ENCODE assay signal across 16 mouse cellular contexts in the genomic region with DNA sequence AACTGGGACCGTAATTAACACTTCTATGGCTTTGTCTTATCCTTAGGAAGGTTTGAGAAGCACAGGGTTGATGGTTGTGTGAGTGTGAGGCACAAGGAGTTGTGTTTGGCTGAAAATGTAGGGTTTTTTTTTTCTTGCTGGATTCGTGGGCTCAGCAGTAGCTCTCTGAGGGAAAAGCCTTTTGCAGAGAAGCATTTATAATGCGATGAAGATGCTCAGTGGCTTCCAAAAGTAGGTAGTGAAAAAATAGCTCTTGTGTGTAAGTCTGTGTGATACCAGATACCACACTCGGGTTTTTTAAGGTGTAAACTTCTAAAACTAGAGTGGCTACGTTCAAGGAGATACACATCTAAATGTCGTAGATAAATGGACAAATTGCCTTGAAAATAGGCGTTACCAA.
"Had no signal": no experiment of that assay in that cellular context is flagged by ENCODE, and none has a peak within 500 bp of the region (broad histone marks: within the 10 kb centered on the region; RNA-seq: fewer than 3 reads in every experiment).

No protein-coding gene starts in this region.

- H3K4me3 ChIP-seq: lung, embryonic 15.5 days; megakaryocyte, embryonic 14.5 days; midbrain, embryonic 13.5 days; midbrain, embryonic 15.5 days; neural tube, embryonic 12.5 days had no signal

- H3K27ac ChIP-seq: lung, embryonic 15.5 days; macrophage; midbrain, embryonic 13.5 days; midbrain, embryonic 15.5 days; neural tube, embryonic 12.5 days had no signal

- DNase-seq: liver, postnatal 0 days; lung, adult 2 months; lung, postnatal 14 days; lung, postnatal 36 days; right cerebral cortex, postnatal 25 days; right cerebral cortex, postnatal 4 days; spleen, adult 18-20 months; thymus, adult 2 months; thymus, postnatal 25 days; thymus, postnatal 4 days had no signal

- H3K4me1 ChIP-seq: lung, embryonic 15.5 days; megakaryocyte, embryonic 14.5 days; midbrain, embryonic 13.5 days; midbrain, embryonic 15.5 days; neural tube, embryonic 12.5 days had no signal
